Mouse (Mus musculus): ENCODE measurements around the gene Mrpl1. TPM values are rescaled to one million over a fixed set of nuclear protein-coding genes. Genes with fewer than 3 reads are reported as not detected.

Gene Mrpl1
- polyA plus RNA-seq, 1 experiment from 2014 or later = 15.5 TPM

DNA sequence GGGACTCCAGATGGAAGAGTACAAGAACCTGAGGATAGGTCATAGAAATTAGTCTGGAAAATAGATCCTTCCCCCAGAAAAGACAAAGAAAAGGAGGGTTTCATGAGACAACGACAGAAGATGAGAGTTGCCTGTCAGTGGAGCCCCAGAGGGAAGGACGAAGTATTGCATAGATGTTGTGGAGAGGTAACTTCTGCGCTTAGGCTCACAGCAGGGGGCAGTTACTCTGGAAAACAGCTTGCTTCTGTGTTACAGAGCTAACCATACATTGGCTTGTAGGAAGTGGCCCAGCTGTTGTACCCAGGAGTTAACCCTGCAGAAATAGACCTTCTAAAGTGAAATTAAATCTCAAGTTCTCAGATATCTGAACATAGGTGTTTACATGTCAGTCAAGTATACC, 45.9 kb downstream of the Mrpl1 start:
- Histone ChIP-seq H3K36me3 (no peaks in the 10 kb centered on the region), H3K9ac (replicated peaks) (no peak overlapping the region), H3K4me2 (no peak overlapping the region), H3K27ac (replicated peaks) (no peak overlapping the region), H3K27me3 (replicated peaks) (no peaks in the 10 kb centered on the region), H3K4me1 (no peaks in the 10 kb centered on the region), H3K4me3 (replicated peaks) (no peak overlapping the region), H3K9me3 (replicated peaks) (no peaks in the 10 kb centered on the region)
- ATAC-seq (ENCODE audit: low FRiP score) = no peak
- 77% methylated on average over 3 of the region's 3 CpGs for WGBS

DNA sequence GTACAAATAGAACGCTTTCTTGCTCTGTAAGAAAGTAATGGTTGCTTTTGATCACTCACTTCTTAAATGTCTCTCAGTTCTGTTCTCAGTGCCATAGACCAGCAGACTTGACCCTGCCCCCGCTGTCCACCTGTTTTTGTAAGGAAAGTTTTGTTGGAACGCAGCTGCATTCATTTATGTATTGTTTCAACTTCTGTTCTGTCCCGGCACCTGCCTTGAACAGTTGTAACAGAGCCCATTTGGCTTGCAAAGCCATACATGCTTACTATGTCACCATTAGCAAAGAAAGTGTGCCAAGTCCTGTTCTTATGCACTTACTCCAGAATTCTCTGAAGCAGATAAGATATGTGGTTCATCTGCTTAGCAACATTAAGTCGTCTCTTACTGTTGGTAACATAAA, 48.9 kb downstream of the Mrpl1 start:
- Histone ChIP-seq H3K4me1 (no peaks in the 10 kb centered on the region), H3K9ac (replicated peaks) (no peak overlapping the region), H3K27ac (replicated peaks) (no peak overlapping the region), H3K4me3 (replicated peaks) (no peak overlapping the region), H3K36me3 (peaks cover 4% of the 10 kb centered on the region), H3K9me3 (replicated peaks) (no peaks in the 10 kb centered on the region), H3K4me2 (no peak overlapping the region), H3K27me3 (replicated peaks) (no peaks in the 10 kb centered on the region)
- 86% methylated on average over 5 of the region's 5 CpGs for WGBS
- ATAC-seq (ENCODE audit: low FRiP score) = no peak

DNA sequence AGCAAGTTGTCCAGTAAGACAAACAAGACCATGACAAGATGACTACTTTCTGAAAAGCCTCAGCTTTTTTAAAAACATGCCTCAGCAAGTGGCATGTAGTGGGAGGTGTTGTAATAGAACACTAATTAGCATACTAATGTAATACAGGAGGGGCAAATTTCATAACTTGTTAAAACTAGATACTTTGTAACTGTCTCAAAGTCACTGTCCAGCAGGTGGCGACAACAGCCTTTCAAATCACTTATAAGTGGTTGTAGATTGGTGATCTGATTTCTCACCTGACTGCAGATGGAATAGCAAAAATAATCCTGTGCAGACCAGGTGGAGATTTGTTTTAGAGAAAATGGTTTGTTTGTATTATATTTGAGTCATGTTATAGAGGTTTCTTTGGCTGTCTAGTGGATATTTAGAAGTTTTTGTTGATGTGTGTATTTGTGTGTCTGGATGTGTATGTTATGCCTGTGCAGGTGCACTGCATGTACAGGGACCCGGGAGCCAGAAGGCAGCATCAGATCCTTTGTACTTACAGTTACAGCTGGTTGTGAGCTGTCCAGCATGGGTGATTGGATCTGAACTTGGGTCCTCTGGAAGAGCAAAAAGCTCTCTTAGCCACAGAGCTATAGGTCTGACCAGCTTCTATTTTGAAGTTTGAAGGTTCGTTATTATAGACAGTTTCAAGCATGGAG, 57.9 kb downstream of the Mrpl1 start:
- no peaks in the 10 kb centered on the region for H3K27me3 ChIP-seq (replicated peaks)
- WGBS = 69% methylated on average over 3 of the region's 3 CpGs
- peak; percentile 65; the same call in 1 of the 2 replicates for ATAC-seq (ENCODE audit: low FRiP score)
- H3K36me3 ChIP-seq = peaks cover 13% of the 10 kb centered on the region
- no peaks in the 10 kb centered on the region for H3K9me3 ChIP-seq (replicated peaks)
- no peak overlapping the region for H3K4me2 ChIP-seq
- H3K9ac ChIP-seq (replicated peaks) = no peak overlapping the region
- no peak overlapping the region for H3K27ac ChIP-seq (replicated peaks)
- no peaks in the 10 kb centered on the region for H3K4me1 ChIP-seq
- H3K4me3 ChIP-seq (replicated peaks) = no peak overlapping the region

DNA sequence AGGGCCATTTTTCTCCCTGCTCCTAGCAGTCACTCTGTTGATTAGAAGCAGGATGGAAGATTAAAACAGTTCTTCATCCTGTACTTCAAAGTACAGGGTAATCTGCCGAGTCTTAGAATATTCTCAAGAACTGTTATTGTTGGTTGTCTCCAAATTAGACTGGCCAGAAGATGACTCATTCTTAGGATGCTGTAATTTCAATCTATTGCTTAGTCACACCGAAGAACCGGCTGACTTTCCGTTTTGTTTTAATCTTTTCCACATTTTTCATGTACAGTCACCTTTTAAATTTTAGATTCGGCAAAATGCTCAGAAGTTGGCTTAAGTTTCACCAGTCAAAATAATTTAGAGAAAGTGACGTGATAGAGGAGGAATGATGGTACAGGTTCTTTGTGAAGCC, 61.8 kb downstream of the Mrpl1 start:
- no peaks in the 10 kb centered on the region for H3K9me3 ChIP-seq (replicated peaks)
- 95% methylated on average over 6 of the region's 6 CpGs for WGBS
- no peak overlapping the region for H3K4me3 ChIP-seq (replicated peaks)
- no peak for ATAC-seq (ENCODE audit: low FRiP score)
- H3K27me3 ChIP-seq (replicated peaks) = no peaks in the 10 kb centered on the region
- no peak overlapping the region for H3K4me2 ChIP-seq
- H3K27ac ChIP-seq (replicated peaks) = no peak overlapping the region
- H3K36me3 ChIP-seq = no peaks in the 10 kb centered on the region
- H3K4me1 ChIP-seq = no peaks in the 10 kb centered on the region
- no peak overlapping the region for H3K9ac ChIP-seq (replicated peaks)

DNA sequence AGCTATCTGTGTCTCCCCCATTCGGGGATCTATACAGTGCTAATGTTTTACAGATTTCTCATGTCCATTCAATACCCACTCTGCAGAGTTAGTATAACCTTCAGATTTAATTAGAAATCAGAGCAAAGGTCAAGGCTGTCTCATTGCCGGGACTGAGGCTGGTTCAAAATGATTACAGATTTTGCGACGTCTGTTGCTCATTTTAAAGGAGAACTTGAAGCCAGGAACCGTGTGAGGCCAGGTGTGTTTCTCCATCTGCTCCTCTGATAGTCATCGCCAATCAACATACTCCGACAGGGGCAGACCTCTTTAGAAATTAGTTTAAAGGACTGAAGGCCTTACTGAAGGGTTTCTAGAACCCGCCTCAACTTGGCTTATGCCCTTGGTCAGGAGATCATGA, 96.5 kb downstream of the Mrpl1 start:
- no peak for ATAC-seq (ENCODE audit: low FRiP score)
- Histone ChIP-seq H3K4me3 (replicated peaks) (no peak overlapping the region), H3K36me3 (no peaks in the 10 kb centered on the region), H3K9me3 (replicated peaks) (no peaks in the 10 kb centered on the region), H3K27ac (replicated peaks) (no peak overlapping the region), H3K27me3 (replicated peaks) (no peaks in the 10 kb centered on the region), H3K9ac (replicated peaks) (no peak overlapping the region), H3K4me2 (no peak overlapping the region), H3K4me1 (no peaks in the 10 kb centered on the region)
- 81% methylated on average over 8 of the region's 8 CpGs for WGBS

DNA sequence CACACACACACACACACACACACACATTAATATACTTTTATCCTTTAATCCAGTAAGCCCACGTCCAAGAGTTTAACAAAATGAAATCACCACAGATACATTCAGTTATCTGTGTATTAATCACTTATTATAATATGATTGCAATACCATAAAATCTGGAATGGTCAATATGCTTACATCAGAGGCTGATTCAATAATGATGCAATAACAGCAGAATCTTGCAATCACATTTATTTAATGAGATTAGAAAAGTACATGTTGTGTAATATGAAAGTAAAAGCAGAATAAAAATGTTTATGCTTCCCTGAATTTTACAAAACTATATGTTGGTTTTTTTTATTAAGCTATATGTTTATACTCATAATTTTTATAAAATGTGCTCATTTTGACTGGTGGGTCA, 97.0 kb downstream of the Mrpl1 start:
- ATAC-seq (ENCODE audit: low FRiP score) = no peak
- WGBS = 82% methylated on average over 1 of the region's 1 CpGs
- Histone ChIP-seq H3K36me3 (no peaks in the 10 kb centered on the region), H3K4me2 (no peak overlapping the region), H3K4me3 (replicated peaks) (no peak overlapping the region), H3K9me3 (replicated peaks) (no peaks in the 10 kb centered on the region), H3K9ac (replicated peaks) (no peak overlapping the region), H3K4me1 (no peaks in the 10 kb centered on the region), H3K27me3 (replicated peaks) (no peaks in the 10 kb centered on the region), H3K27ac (replicated peaks) (no peak overlapping the region)

DNA sequence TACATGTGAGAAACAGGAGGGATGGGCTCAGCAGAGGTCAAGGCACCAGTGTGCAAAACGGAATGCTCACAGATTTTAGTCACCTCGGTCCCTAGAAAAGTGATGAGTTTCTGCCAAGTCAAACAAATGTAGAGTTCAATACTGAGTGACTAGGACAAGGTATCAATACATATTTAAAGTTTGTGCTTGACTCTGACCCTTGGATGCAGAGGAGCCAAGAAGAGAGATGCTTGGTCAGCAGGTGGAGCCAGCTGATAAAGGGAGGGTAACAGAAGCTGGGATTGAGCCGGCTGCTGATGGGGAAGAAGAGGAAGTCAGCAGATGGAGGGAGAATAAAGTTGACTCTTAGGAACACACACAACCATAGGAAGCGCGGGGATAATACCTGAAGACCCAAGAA, 97.5 kb downstream of the Mrpl1 start:
- no peak overlapping the region for H3K9ac ChIP-seq (replicated peaks)
- WGBS = 72% methylated on average over 5 of the region's 5 CpGs
- H3K36me3 ChIP-seq = no peaks in the 10 kb centered on the region
- H3K27me3 ChIP-seq (replicated peaks) = no peaks in the 10 kb centered on the region
- H3K4me2 ChIP-seq = no peak overlapping the region
- no peak overlapping the region for H3K27ac ChIP-seq (replicated peaks)
- no peaks in the 10 kb centered on the region for H3K4me1 ChIP-seq
- no peak overlapping the region for H3K4me3 ChIP-seq (replicated peaks)
- no peaks in the 10 kb centered on the region for H3K9me3 ChIP-seq (replicated peaks)
- ATAC-seq (ENCODE audit: low FRiP score) = no peak

DNA sequence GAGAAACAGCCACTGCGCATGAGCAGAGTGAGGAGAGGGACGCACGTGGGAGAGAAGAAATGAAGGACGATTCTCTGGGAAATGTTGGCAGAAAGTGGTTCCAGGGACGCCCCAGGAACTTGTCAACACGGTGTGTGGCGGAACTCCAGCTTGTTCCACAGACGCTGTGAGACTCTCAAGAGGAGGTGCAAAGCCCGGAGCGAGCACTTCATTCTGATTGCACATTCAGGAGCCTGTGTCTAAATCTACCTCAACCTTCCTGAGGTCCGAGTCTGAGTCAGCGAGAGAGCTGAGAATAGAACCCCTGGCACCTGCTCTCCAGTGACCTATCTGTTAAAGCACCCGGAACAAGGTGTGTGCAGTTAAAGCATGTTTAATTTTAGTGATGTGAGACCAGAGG, 98.8 kb downstream of the Mrpl1 start:
- Histone ChIP-seq H3K9ac (replicated peaks) (no peak overlapping the region), H3K36me3 (no peaks in the 10 kb centered on the region), H3K4me1 (no peaks in the 10 kb centered on the region), H3K27me3 (replicated peaks) (no peaks in the 10 kb centered on the region), H3K4me2 (no peak overlapping the region), H3K27ac (replicated peaks) (no peak overlapping the region), H3K9me3 (replicated peaks) (no peaks in the 10 kb centered on the region), H3K4me3 (replicated peaks) (no peak overlapping the region)
- ATAC-seq (ENCODE audit: low FRiP score) = no peak
- WGBS = 80% methylated on average over 13 of the region's 13 CpGs

DNA sequence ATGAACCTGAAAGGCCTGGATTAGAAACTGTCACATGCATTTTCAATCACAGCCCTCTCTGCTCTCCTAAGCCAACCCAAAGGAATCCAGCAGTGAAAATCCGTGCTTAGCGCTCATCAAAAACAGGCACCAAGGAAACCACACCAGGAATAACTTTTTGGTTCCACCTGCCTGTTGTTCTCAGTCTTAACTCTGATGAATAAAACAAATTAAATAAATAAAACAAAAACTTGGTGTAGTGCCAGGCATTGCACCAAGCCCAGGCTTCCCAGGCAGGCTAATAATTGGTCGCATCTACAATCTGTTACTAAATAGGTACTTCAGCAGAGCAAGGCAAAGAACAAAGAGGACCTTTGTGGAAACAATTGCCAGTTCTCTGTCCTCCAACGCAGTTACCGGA, 99.4 kb downstream of the Mrpl1 start:
- Histone ChIP-seq H3K36me3 (no peaks in the 10 kb centered on the region), H3K4me2 (no peak overlapping the region), H3K4me3 (replicated peaks) (no peak overlapping the region), H3K9me3 (replicated peaks) (no peaks in the 10 kb centered on the region), H3K27ac (replicated peaks) (no peak overlapping the region), H3K4me1 (no peaks in the 10 kb centered on the region), H3K9ac (replicated peaks) (no peak overlapping the region), H3K27me3 (replicated peaks) (no peaks in the 10 kb centered on the region)
- WGBS = 47% methylated on average over 5 of the region's 5 CpGs
- no peak for ATAC-seq (ENCODE audit: low FRiP score)

DNA sequence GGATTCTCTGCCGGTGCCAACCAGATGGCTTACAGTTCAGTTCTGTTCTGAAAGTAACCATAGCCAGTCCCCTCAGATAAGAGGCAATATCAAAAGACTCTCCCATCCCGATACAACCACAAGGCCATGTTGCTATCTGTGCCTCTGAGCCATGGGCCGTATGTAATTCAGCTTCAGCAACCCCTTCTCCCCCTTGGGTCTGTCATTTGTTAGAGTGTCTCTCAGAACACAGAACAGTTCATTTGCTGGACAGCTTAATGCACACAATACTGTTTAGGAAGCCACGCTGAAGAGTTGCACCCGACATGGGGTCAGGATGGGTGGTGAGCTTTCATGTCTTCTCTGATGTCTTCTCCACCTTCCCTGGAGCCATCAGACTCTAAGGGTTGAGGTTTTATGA, 100.3 kb downstream of the Mrpl1 start:
- Histone ChIP-seq H3K4me2 (no peak overlapping the region), H3K27ac (replicated peaks) (no peak overlapping the region), H3K9me3 (replicated peaks) (no peaks in the 10 kb centered on the region), H3K27me3 (replicated peaks) (no peaks in the 10 kb centered on the region), H3K9ac (replicated peaks) (no peak overlapping the region), H3K36me3 (no peaks in the 10 kb centered on the region), H3K4me1 (no peaks in the 10 kb centered on the region), H3K4me3 (replicated peaks) (no peak overlapping the region)
- ATAC-seq (ENCODE audit: low FRiP score) = no peak
- 95% methylated on average over 5 of the region's 5 CpGs for WGBS

DNA sequence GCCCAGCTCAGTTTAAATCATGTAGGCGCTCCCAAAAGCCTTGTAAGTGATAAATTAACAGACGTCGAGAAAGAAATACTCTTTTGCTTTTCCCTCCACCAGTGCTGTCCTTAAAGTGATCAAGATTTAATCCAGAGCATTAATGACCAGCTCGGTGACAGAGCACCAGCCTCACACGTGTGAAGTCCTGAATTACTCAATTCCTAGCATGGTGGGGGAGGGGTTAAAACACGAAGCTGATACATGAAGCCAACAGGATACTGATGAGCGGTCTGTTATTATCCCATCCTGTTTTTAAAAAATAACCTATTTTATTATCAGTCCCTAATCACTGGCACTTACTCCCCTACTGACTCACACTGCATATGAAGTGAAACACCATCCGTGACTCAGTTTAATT, 102.4 kb downstream of the Mrpl1 start:
- WGBS = 42% methylated on average over 8 of the region's 8 CpGs
- Histone ChIP-seq H3K4me3 (replicated peaks) (no peak overlapping the region), H3K27ac (replicated peaks) (no peak overlapping the region), H3K9ac (replicated peaks) (no peak overlapping the region), H3K4me2 (no peak overlapping the region), H3K4me1 (no peaks in the 10 kb centered on the region), H3K9me3 (replicated peaks) (no peaks in the 10 kb centered on the region), H3K27me3 (replicated peaks) (no peaks in the 10 kb centered on the region), H3K36me3 (no peaks in the 10 kb centered on the region)
- peak; percentile 53 for ATAC-seq (ENCODE audit: low FRiP score)
